Mouse (Mus musculus): ENCODE data around the gene Stxbp6.
"Not testable (repeated sequence)": the region's sequence is repeated elsewhere in the genome, so short reads cannot be mapped to it uniquely, and the experiment has no call there.

The Stxbp6 gene

GRCm38 (mm10) chr12:45074611-45075342 lies at the start of gene Stxbp6:
Stxbp6 (minus strand) TSS chr12:45074709.
- DNase-seq, result no peak

GRCm38 (mm10) chr12:45102954-45103353 lies 28.4 kb upstream of the Stxbp6 start:
- DNase-seq, result not testable (repeated sequence)

GRCm38 (mm10) chr12:45093732-45094131 lies 19.2 kb upstream of the Stxbp6 start:
- DNase-seq, result no peak

GRCm38 (mm10) chr12:45092444-45092843 lies 17.9 kb upstream of the Stxbp6 start:
- DNase-seq, result no peak

GRCm38 (mm10) chr12:45083145-45083475 lies 8.6 kb upstream of the Stxbp6 start:
- DNase-seq, result no peak

GRCm38 (mm10) chr12:45082379-45083144 lies 8.1 kb upstream of the Stxbp6 start:
- DNase-seq, result no peak

GRCm38 (mm10) chr12:45081617-45082016 lies 7.1 kb upstream of the Stxbp6 start:
- no peak for DNase-seq

- DNase-seq, result no peak
Measured at GRCm38 (mm10) chr12:45080753-45081122, 6.2 kb upstream of the Stxbp6 start.

GRCm38 (mm10) chr12:45080036-45080752 lies 5.7 kb upstream of the Stxbp6 start:
- DNase-seq, result no peak

GRCm38 (mm10) chr12:45075631-45076030 lies 1.1 kb upstream of the Stxbp6 start:
- DNase-seq, result no peak

GRCm38 (mm10) chr12:45074042-45074601 lies 387 bp downstream of the Stxbp6 start:
- DNase-seq, result peak; percentile 5

GRCm38 (mm10) chr12:45073331-45074041 lies 1.0 kb downstream of the Stxbp6 start:
- no peak for DNase-seq

GRCm38 (mm10) chr12:45072185-45072584 lies 2.3 kb downstream of the Stxbp6 start:
- DNase-seq, result no peak

- no peak for DNase-seq
Measured at GRCm38 (mm10) chr12:45070186-45070585, 4.3 kb downstream of the Stxbp6 start.

GRCm38 (mm10) chr12:45068145-45068754 lies 6.3 kb downstream of the Stxbp6 start:
- no peak for DNase-seq

- no peak for DNase-seq
Measured at GRCm38 (mm10) chr12:45067686-45068085, 6.8 kb downstream of the Stxbp6 start.

GRCm38 (mm10) chr12:45067047-45067685 lies 7.3 kb downstream of the Stxbp6 start:
- DNase-seq, result no peak

- DNase-seq, result no peak
Measured at GRCm38 (mm10) chr12:45063606-45064005, 10.9 kb downstream of the Stxbp6 start.

- no peak for DNase-seq
Measured at GRCm38 (mm10) chr12:45061336-45061735, 13.2 kb downstream of the Stxbp6 start.

- DNase-seq, result no peak
Measured at GRCm38 (mm10) chr12:45060804-45061203, 13.7 kb downstream of the Stxbp6 start.

GRCm38 (mm10) chr12:45058007-45058406 lies 16.5 kb downstream of the Stxbp6 start:
- DNase-seq, result no peak

GRCm38 (mm10) chr12:45056372-45056771 lies 18.1 kb downstream of the Stxbp6 start:
- no peak for DNase-seq
